Mouse (Mus musculus) layer of hippocampus, postnatal 25 days (tissue): ENCODE data around the gene Prss16. TPM values are rescaled to one million over a fixed set of nuclear protein-coding genes. Genes with fewer than 3 reads are reported as not detected.

Experiments
- DNase-seq, 2 experiments: peaks; one replicate each; pipeline ENCODE4 v3.0.0; 2022; ENCODE audit warnings: mixed read lengths in 2 of 2, low spot score in 1 of 2; ENCODE audit errors: extremely low spot score in 1 of 2
- microRNA-seq, 2 experiments: library from miRNA; unstranded; fragments of <30 nt; microRNA quantifications; one replicate each; pipeline ENCODE4 v1.2.0; 2021
- total RNA-seq, 2 experiments: library from RNA; stranded (reverse); gene quantifications; 2 replicates each; pipeline ENCODE4 v1.2.3; 2021

The Prss16 gene
- total RNA-seq, 2 experiments from 2014 or later = 0.42 to 0.57 TPM

- DNase-seq = peak; percentile 44 to 70
Observed at GRCm38 (mm10) chr13:21974726-21975473, 34.6 kb downstream of the Prss16 start.

- DNase-seq = peak; percentile 87 to 95
Observed at GRCm38 (mm10) chr13:21974221-21974725, 35.3 kb downstream of the Prss16 start.

- DNase-seq = no peak
Observed at GRCm38 (mm10) chr13:21971641-21972040, 37.9 kb downstream of the Prss16 start.

GRCm38 (mm10) chr13:21969816-21970215, 39.7 kb downstream of the Prss16 start:
- DNase-seq = no peak

GRCm38 (mm10) chr13:21969269-21969668, 40.3 kb downstream of the Prss16 start:
- no peak for DNase-seq

Small RNA genes within 50 kb of the gene (microRNA-seq; reads per million reads assigned to microRNA genes)
- gene Gm44390 (0 reads per million in 2 experiments), gene Gm44486 (0 reads per million in 2 experiments)

Other genes starting within 250 kb of the Prss16 start
- 1 to 10 TPM; 7.3 to 9.3 TPM for gene Hist1h1b, start 229.1 kb downstream of the Prss16 start, total RNA-seq
- 10 to 100 TPM; 58.3 to 73.7 TPM for gene Hist1h3i, start 226.4 kb downstream of the Prss16 start, total RNA-seq
- gene Hist1h2an, start 222.5 kb downstream of the Prss16 start, total RNA-seq = 1 to 10 TPM; 1.9 to 3.0 TPM
- 10 to 100 TPM in 1 of 2 experiments, 1 to 10 TPM in 1; 5.0 to 13.2 TPM for gene Hist1h2bp, start 222.3 kb downstream of the Prss16 start, total RNA-seq
- 10 to 100 TPM; 42.6 to 56.9 TPM for gene Hist1h2bq, start 199.5 kb downstream of the Prss16 start, total RNA-seq
- gene Hist1h2ao, start 199.3 kb downstream of the Prss16 start, total RNA-seq = 10 to 100 TPM; 31.1 to 33.0 TPM
- 100 to 1,000 TPM; 199 to 299 TPM for gene Hist1h4m, start 198.0 kb downstream of the Prss16 start, total RNA-seq
- gene Hist1h4n, start 177.5 kb downstream of the Prss16 start, total RNA-seq = 10 to 100 TPM; 21.0 to 38.5 TPM
- 10 to 100 TPM; 16.2 to 31.8 TPM for gene Hist1h2ap, start 176.2 kb downstream of the Prss16 start, total RNA-seq
- 10 to 100 TPM; 42.1 to 57.8 TPM for gene Hist1h2br, start 176.0 kb downstream of the Prss16 start, total RNA-seq
- 1 to 10 TPM; 2.9 to 4.2 TPM for gene Zfp184, start 64.6 kb downstream of the Prss16 start, total RNA-seq
- not detected for gene Pom121l2, start 28.5 kb downstream of the Prss16 start, total RNA-seq
- 10 to 100 TPM; 22.3 to 38.6 TPM for gene Hist1h2ah, start 25.8 kb upstream of the Prss16 start, total RNA-seq
- gene Hist1h2bk, start 26.1 kb upstream of the Prss16 start, total RNA-seq = 10 to 100 TPM; 15.7 to 30.9 TPM
- 10 to 100 TPM; 64.2 to 71.4 TPM for gene Hist1h4i, start 31.6 kb upstream of the Prss16 start, total RNA-seq
- 10 to 100 TPM in 1 of 2 experiments, 1 to 10 TPM in 1; 7.1 to 18.2 TPM for gene Hist1h2ag, start 33.2 kb upstream of the Prss16 start, total RNA-seq
- gene Hist1h2bj, start 33.5 kb upstream of the Prss16 start, total RNA-seq = 10 to 100 TPM; 15.1 to 18.5 TPM
- not detected for gene Vmn1r188, start 74.7 kb upstream of the Prss16 start, total RNA-seq
- not detected for gene Vmn1r189, start 96.1 kb upstream of the Prss16 start, total RNA-seq
- gene Vmn1r191, start 174.2 kb upstream of the Prss16 start, total RNA-seq = not detected
- not detected for gene Vmn1r192, start 181.4 kb upstream of the Prss16 start, total RNA-seq
- not detected for gene Vmn1r193, start 213.4 kb upstream of the Prss16 start, total RNA-seq
- not detected for gene Vmn1r194, start 234.5 kb upstream of the Prss16 start, total RNA-seq